Mouse (Mus musculus) heart, postnatal 0 days (tissue): ENCODE results near the gene 2900011O08Rik.
"Not testable (repeated sequence)": the region's sequence is repeated elsewhere in the genome, so short reads cannot be mapped to it uniquely, and the experiment has no call there.

ENCODE experiments used
- CTCF ChIP-seq: IDR thresholded peaks from 2 replicates; pipeline ENCODE4 v1.5.1; 2016; ENCODE audit warnings: antibody characterized with exemption, control low read depth, low read depth
- EP300 ChIP-seq: IDR thresholded peaks from 2 replicates; pipeline ENCODE4 v1.6.1; 2016; ENCODE audit warnings: antibody characterized with exemption, low read depth

- TF ChIP-seq CTCF, EP300: not testable (repeated sequence)
These were observed 9.4 kb upstream of the 2900011O08Rik start for GRCm38 (mm10) chr16:13977026-13977425.
